Mouse (Mus musculus) MEL-GATA-1-ER (cell line): ENCODE results near the gene BC067074.
"Not testable (repeated sequence)": the region's sequence is repeated elsewhere in the genome, so short reads cannot be mapped to it uniquely, and the experiment has no call there.

Source experiments
- DNase-seq: peaks from one replicate; pipeline ENCODE4 v3.0.0-alpha.2; 2012; ENCODE audit warnings: low read depth; ENCODE audit errors: extremely low read depth

Gene BC067074

DNA sequence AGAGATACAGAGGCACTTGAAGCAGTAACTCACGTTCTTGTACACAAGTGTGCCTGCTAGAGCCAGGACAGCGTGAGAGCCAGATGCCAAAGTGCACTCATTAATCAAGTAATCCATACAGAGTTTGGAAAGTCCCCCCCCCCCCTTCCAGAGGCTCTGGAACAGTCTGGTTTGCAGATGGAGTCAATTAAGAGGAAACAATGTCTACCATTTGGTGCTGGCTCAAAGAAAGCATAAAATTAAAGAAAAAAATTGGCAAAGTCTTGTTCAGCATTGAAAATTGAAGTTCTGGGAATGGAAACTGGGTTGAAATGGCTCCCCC lies 81.1 kb downstream of the BC067074 start:
- no peak for DNase-seq

DNA sequence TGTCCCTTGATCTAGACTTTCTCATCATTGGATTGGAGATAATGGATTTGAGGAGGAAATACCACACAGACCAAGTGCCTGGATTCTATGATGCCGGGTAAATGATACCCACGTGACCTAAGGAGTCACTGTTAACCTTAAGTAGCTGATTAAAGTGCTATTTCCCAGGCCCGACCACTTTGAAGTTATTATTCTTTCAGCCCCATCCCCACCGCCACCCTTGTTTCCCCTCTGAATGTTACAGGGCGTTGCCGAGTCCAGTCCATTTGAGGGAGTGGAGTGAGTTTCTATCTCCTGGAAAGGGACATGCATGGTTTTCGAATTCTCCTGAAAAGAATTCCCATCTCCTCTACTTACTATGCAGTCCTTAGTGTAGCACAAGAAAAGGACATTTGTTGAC lies 84.7 kb downstream of the BC067074 start:
- no peak for DNase-seq

DNA sequence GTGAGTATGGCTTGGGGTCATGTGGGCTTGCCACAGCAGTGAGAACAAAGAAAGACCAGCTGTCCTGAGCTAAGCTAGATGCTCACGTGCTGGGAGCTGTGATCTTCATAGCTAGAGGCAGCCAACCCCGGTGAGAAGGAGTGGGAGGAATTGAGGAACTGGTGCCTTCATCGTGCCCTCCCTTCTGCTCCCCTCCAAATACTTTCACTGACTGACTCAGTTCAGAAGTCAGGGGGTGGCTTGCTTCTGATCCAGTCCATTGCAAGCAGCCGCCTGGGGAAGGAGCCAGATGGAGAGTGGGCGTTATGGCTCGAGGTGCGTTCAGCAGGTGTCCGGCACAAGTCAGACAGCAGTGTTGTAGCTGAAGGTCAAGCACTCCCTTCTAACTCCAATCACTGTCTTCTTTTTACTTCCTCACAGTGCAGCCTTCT lies 86.0 kb downstream of the BC067074 start:
- DNase-seq, result no peak

DNA sequence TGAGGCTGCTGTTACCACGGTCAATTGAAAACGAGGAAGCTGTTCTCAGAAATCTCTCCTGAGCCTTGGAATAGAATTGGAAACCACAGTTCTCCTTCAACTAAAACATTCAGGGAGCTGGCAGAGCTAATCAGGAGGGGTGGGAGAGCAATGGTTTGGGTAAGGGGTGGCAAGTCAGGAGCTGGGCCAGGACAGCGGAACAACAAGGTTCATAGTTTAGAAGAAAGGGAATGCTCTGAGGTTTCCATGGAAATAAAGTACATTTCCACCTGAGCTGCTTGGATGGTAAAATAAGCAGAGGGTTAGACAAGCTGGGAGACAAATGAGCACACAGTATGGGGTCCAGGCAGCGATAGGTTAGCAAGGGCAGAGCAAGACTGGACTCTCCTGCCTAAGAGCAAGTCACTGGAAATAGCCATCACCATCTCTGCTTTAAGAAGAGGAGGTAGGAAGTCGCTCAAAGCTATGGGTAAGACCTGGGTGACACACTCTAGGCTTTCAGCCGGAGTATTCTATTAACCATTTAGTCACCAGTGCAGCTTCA lies 86.9 kb downstream of the BC067074 start:
- no peak for DNase-seq

- no peak for DNase-seq
Observed at GRCm38 (mm10) chr13:113381710-113382109, 88.8 kb downstream of the BC067074 start.

GRCm38 (mm10) chr13:113382201-113382600 lies 89.2 kb downstream of the BC067074 start:
- no peak for DNase-seq

DNA sequence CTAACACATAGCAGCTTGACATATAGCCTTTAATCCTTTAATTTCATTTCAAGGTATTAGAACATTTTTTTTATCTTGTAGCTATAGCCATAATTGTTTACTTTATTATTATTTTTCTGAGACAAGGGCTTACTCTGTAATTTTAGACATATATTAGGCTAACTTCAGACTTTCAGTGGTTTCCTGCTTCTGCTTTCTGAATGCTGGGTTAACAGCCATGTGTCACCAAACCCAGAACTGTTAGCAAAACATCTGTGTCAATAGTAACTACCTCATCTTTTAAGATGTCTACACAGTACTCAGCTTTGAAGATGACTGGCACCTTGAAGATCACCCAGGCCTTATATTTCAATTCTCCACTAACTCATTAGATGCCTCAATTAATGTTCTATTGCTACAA lies 89.8 kb downstream of the BC067074 start:
- DNase-seq, result not testable (repeated sequence)

DNA sequence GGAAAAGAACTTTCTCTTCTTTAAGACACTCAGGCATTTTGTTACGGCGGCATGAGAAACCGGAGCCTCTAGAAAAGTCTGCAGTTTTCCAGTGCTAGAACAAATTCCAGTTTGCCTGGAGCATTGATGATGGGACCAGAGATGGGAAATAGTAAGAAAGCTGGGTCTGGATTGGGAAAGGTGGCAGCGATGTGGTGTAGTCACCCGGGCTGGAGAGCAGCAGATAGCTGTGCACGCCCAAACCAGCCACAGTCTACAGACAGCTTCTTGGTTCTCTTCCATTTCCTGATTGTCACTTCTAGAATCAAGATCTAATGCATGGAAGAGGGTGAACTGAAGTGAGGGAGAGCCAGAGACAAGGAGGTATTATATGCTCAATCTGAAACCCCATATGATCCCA lies 100.4 kb downstream of the BC067074 start:
- no peak for DNase-seq

DNA sequence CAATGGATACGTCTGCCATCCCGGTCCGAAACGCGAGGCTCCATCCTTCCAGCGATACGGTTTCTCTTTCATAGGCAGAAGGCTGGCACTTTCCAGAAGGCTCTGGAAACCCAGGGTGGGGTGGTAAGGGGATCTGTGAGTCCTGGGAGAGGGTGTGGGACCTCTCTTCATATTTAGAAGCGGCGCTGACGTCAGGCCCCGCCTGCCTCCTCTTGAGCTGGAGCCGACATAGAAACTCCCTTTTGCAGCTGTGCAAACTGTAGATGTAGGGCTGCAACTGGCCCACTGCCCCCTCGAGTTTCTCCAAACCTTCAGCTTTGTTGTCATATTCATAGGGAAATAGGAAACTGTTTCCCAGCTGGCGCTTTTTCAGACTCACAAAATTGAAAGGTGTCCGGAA lies 101.6 kb downstream of the BC067074 start:
- no peak for DNase-seq

DNA sequence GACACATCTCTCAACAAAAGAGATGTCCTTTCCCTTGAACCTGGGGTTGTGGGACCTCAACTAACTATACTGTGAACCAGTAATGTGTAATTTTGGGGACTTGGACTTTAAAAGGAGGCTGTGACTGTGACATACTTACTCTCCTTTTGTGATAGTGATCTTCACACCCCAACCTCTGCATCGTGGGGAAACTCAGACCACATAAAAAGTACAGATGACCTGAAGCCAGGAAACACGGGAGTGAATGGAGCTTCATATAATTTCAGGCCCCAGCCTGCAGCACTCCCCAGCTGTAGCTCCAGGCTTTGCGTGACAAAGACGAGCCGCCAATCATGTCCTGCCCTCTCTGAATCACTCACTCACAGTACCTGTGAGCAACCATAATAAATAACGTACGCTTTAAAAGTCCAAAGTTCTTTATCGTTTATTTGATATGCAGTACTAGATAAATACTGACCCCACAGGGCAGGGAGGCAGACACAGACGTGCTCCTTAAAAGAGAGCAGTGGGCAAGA lies 104.1 kb downstream of the BC067074 start:
- no peak for DNase-seq

DNA sequence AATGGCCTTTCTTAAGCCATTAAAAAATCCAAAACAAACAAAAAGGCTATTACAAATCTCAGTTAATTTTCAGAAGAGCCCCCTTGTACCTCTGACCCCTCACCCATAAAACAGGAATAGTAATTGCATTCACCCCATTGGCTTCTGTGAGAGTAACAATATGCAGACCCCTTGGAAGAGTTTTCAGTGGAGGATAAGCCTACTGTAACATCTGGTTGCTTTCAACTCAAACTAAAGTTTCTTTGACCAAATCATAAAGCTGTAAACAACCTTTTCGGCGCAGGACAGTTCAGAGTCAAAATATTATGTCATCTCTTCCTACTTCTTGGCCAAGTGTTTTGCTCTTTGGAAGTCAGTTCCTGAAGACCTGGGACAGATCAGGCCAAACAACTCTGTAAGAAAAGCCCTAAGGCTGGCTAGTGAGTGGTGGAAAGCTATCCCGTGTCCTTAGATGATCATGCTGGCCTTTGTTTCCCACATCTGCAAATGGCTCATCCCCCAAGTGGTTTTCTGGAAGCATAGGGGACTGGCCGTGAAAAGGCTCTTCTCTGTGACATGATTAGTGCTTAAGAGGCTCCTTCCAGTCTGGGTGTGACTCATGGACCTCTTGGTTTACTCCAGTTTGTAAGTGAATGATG lies 108.5 kb downstream of the BC067074 start:
- DNase-seq, result no peak

GRCm38 (mm10) chr13:113403706-113404105 lies 110.7 kb downstream of the BC067074 start:
- DNase-seq, result no peak

- DNase-seq, result no peak
Observed at GRCm38 (mm10) chr13:113404172-113404571, 111.2 kb downstream of the BC067074 start.

DNA sequence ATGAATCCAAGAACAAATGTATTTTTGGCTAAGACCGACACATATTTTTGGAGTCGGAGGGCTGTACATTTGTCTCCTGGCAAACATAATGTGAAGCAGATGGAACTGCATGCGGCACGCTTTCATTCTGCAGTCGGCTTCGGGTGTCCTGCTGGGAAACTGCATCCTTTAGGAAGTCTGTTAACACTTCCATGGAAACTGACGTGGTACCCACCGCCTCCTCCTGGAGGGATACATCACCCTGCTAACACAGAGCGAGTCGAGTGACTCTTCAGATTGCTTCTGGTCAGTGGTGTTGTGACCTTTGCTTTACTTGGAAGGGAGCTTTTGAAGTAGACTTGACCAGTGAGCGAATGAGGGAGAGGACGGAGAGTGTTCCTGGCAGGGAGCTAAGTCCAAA lies 117.0 kb downstream of the BC067074 start:
- no peak for DNase-seq

- DNase-seq, result no peak
Observed at GRCm38 (mm10) chr13:113415527-113415926, 122.6 kb downstream of the BC067074 start.

DNA sequence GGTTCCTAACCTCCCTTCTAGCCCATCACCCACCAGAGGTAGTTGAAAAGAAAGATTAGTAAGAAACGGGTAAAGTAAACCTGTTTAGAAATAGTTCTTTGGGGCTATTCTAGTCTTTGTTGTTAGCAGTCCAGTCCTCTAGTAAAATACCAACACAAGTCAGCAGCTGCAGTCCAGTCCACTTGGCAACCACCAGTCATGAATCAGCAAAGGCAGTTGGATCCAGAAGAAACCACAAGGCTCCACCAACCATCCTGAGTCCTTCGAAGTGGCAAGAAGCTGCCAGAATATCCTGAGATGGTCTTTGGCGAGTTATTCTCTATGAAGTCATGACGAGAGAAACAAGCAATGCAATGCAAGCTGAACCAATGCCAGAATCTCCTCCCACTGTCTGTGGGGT lies 124.0 kb downstream of the BC067074 start:
- DNase-seq, result no peak

- no peak for DNase-seq
Observed at GRCm38 (mm10) chr13:113417757-113418483, 125.0 kb downstream of the BC067074 start.

GRCm38 (mm10) chr13:113418632-113419031 lies 125.7 kb downstream of the BC067074 start:
- DNase-seq, result no peak

DNA sequence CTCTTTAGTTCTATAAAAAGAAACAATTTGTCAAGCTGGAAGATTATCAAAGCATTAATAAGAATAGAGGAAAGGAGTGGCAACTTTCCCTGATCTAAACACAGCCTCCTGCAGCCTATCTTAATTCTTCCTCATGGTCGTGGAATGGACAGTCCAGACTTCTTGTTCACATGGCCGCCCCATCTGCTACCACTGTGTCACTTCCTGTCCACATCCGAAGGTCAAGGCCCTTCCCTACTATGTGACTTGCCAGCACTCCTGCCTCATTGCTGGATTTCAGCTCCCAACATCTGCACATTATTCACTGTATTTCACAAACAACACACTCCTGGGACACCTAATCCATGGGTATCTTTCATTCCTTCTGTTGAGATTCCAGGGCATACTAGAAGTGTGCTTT lies 128.5 kb downstream of the BC067074 start:
- no peak for DNase-seq

DNA sequence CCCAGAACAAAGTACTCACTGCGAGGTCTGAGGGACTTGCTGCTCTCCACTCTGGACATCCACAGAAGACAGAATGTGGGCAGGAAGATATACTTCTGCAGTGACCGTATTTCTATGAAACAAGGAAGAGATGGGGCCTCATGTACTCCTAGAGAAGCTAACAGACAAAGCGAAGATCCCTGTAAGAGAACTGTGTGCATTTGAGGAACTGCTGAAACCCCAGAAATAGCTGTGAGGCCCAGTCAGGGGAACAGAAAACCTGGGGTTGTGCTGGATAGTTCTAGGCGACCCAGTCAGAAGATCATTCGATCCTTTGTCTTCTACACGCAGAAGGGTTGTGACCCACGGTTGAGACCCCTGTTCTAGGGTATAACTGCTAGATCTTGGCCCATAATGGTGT lies 130.9 kb downstream of the BC067074 start:
- no peak for DNase-seq

- DNase-seq, result no peak
Observed at GRCm38 (mm10) chr13:113425907-113426306, 132.9 kb downstream of the BC067074 start.
